Mouse (Mus musculus): ENCODE data around the gene Foxc2.

Gene Foxc2

GRCm38 (mm10) chr8:121086004-121086900 lies 29.7 kb upstream of the Foxc2 start:
- DNase-seq (ENCODE audit: low spot score in 2 of 2) = no peak

- no peak for DNase-seq (ENCODE audit: low spot score in 2 of 2)
Observed at GRCm38 (mm10) chr8:121088281-121088680, 27.7 kb upstream of the Foxc2 start.

GRCm38 (mm10) chr8:121088871-121089630 lies 26.9 kb upstream of the Foxc2 start:
- DNase-seq (ENCODE audit: low spot score in 2 of 2) = no peak

GRCm38 (mm10) chr8:121089631-121090380 lies 26.2 kb upstream of the Foxc2 start:
- DNase-seq (ENCODE audit: low spot score in 2 of 2) = no peak

- DNase-seq (ENCODE audit: low spot score in 2 of 2) = no peak
Observed at GRCm38 (mm10) chr8:121090716-121091115, 25.3 kb upstream of the Foxc2 start.

GRCm38 (mm10) chr8:121092141-121092540 lies 23.8 kb upstream of the Foxc2 start:
- DNase-seq (ENCODE audit: low spot score in 2 of 2) = peak in 1 of 2 experiments; percentile 17

GRCm38 (mm10) chr8:121092627-121093026 lies 23.3 kb upstream of the Foxc2 start:
- peak; percentile 70 to 91 for DNase-seq (ENCODE audit: low spot score in 2 of 2)

- peak in 1 of 2 experiments; percentile 17 for DNase-seq (ENCODE audit: low spot score in 2 of 2)
Observed at GRCm38 (mm10) chr8:121093496-121093895, 22.5 kb upstream of the Foxc2 start.

GRCm38 (mm10) chr8:121104049-121104818 lies 11.7 kb upstream of the Foxc2 start:
- peak; percentile 63 to 81 for DNase-seq (ENCODE audit: low spot score in 2 of 2)

- peak; percentile 98 to 99 for DNase-seq (ENCODE audit: low spot score in 2 of 2)
Observed at GRCm38 (mm10) chr8:121107668-121108656, 8.0 kb upstream of the Foxc2 start, which contains the start of gene Mthfsd. Gene Mthfsd (minus strand): TSS chr8:121108392.

GRCm38 (mm10) chr8:121108657-121109056 lies 7.3 kb upstream of the Foxc2 start:
- DNase-seq (ENCODE audit: low spot score in 2 of 2) = no peak

GRCm38 (mm10) chr8:121111145-121111907 lies 4.6 kb upstream of the Foxc2 start:
- no peak for DNase-seq (ENCODE audit: low spot score in 2 of 2)

GRCm38 (mm10) chr8:121113261-121113660 lies 2.7 kb upstream of the Foxc2 start:
- peak; percentile 91 to 96 for DNase-seq (ENCODE audit: low spot score in 2 of 2)

- no peak for DNase-seq (ENCODE audit: low spot score in 2 of 2)
Observed at GRCm38 (mm10) chr8:121115136-121115535, 835 bp upstream of the Foxc2 start.

- DNase-seq (ENCODE audit: low spot score in 2 of 2) = no peak
Observed at GRCm38 (mm10) chr8:121116591-121117185, 717 bp downstream of the Foxc2 start.

- DNase-seq (ENCODE audit: low spot score in 2 of 2) = no peak
Observed at GRCm38 (mm10) chr8:121117186-121117651, 1.2 kb downstream of the Foxc2 start.

GRCm38 (mm10) chr8:121117906-121118305 lies 1.9 kb downstream of the Foxc2 start:
- no peak for DNase-seq (ENCODE audit: low spot score in 2 of 2)

GRCm38 (mm10) chr8:121118634-121119420 lies 2.9 kb downstream of the Foxc2 start:
- DNase-seq (ENCODE audit: low spot score in 2 of 2) = no peak
